Mouse (Mus musculus) liver, postnatal 0 days (tissue): ENCODE data around the gene Spsb2.

Source experiments
- CTCF ChIP-seq: sonication (generic); IDR thresholded peaks from 2 replicates; pipeline ENCODE4 v1.5.1; 2016; ENCODE audit warnings: antibody characterized with exemption, low read depth
- EP300 ChIP-seq: IDR thresholded peaks from 2 replicates; pipeline ENCODE4 v1.6.1; 2016; ENCODE audit warnings: antibody characterized with exemption, low read depth, mild to moderate bottlenecking

- TF ChIP-seq EP300, result no peak
- TF ChIP-seq CTCF, result no peak
Measured at GRCm38 (mm10) chr6:124808358-124809012, at the start of gene Spsb2.
